Mouse (Mus musculus) intestine, postnatal 0 days (tissue): Measurements from ENCODE around the gene Olfr70. TPM values are rescaled to one million over a fixed set of nuclear protein-coding genes. Genes with fewer than 3 reads are reported as not detected.

Experiments
- ATAC-seq: fragments of 200-750 bp; cut with Nextera tagmentation; 2 replicates; pipeline ENCODE4 v1.8.0; 2017; ENCODE audit warnings: mild to moderate bottlenecking, moderate TSS enrichment, moderate library complexity
- H3K27ac ChIP-seq: fragments of 300-500 bp; sonication (generic); 2 replicates; pipeline ENCODE4 v1.5.1; 2014; ENCODE audit warnings: mild to moderate bottlenecking, low read depth, low read length, moderate library complexity
- H3K27me3 ChIP-seq: fragments of 300-500 bp; sonication (generic); replicated peaks from 2 replicates; pipeline ENCODE4 v1.6.1; 2014; ENCODE audit warnings: low read length, mixed read lengths; ENCODE audit not compliant: control insufficient read depth, insufficient read depth
- H3K36me3 ChIP-seq: fragments of 300-500 bp; sonication (generic); 2 replicates; pipeline ENCODE4 v1.6.1; 2014; ENCODE audit warnings: mild to moderate bottlenecking, moderate library complexity; ENCODE audit not compliant: control insufficient read depth, insufficient read depth
- H3K4me1 ChIP-seq: fragments of 300-500 bp; sonication (generic); replicated peaks from 2 replicates; pipeline ENCODE4 v1.6.1; 2014; ENCODE audit warnings: antibody characterized with exemption, low read length, mixed read lengths; ENCODE audit not compliant: control insufficient read depth, insufficient read depth
- H3K4me2 ChIP-seq: fragments of 300-500 bp; sonication (generic); replicated peaks from 2 replicates; pipeline ENCODE4 v1.6.1; 2014; ENCODE audit warnings: low read depth, mild to moderate bottlenecking, moderate library complexity
- H3K4me3 ChIP-seq: fragments of 300-500 bp; sonication (generic); 2 replicates; pipeline ENCODE4 v1.5.1; 2014; ENCODE audit warnings: low read depth, low read length
- H3K9ac ChIP-seq: fragments of 300-500 bp; sonication (generic); 2 replicates; pipeline ENCODE4 v1.6.1; 2014; ENCODE audit warnings: mild to moderate bottlenecking, low read depth, low read length
- H3K9me3 ChIP-seq: fragments of 300-500 bp; sonication (generic); 2 replicates; pipeline ENCODE4 v1.6.1; 2016; ENCODE audit warnings: mixed run types; ENCODE audit not compliant: control insufficient read depth
- CTCF ChIP-seq: sonication (generic); IDR thresholded peaks from 2 replicates; pipeline ENCODE4 v1.5.1; 2016; ENCODE audit warnings: low read depth, mild to moderate bottlenecking, control low read depth, antibody characterized with exemption, moderate library complexity
- WGBS: fragments of 180-500 bp; shearing (Covaris S2); extraction: QIAGEN DNeasy Blood & Tissue Kit; methylation state at CpG from one replicate; pipeline ENCODE4 v1.1.7; 2014; 5-methylcytosine and 5-hydroxymethylcytosine counted together
- polyA plus RNA-seq: library from polyadenylated mRNA; unstranded; fragments of >200 nt; fragmentation: Nextera tagmentation; extraction: Ambion mirVana; gene quantifications from 2 replicates; pipeline ENCODE4 v1.2.1, GENCODE M21; 2015

Olfr70 gene
- polyA plus RNA-seq, 1 experiment from 2014 or later = not detected

- peaks cover 9% of the 10 kb centered on the region; the same call in 1 of the 2 replicates for H3K4me1 ChIP-seq
- H3K9ac ChIP-seq = no peak overlapping the region
- ATAC-seq = peak; percentile 6; the same call in 1 of the 2 replicates
- no peaks in the 10 kb centered on the region for H3K9me3 ChIP-seq
- H3K4me3 ChIP-seq = no peak overlapping the region
- no peaks in the 10 kb centered on the region for H3K27me3 ChIP-seq
- 65% methylated on average over 7 of the region's 7 CpGs for WGBS
- H3K27ac ChIP-seq = peak overlapping the region; percentile 75
- TF ChIP-seq CTCF = no peak
- H3K4me2 ChIP-seq = no peak overlapping the region
- no peaks in the 10 kb centered on the region for H3K36me3 ChIP-seq
Measured at GRCm38 (mm10) chr4:43727718-43728575, 27.3 kb upstream of the Olfr70 start.

GRCm38 (mm10) chr4:43726995-43727394 lies 26.4 kb upstream of the Olfr70 start, which contains the start of gene Hrct1:
TSS of gene Hrct1 (plus strand) at chr4:43727188.
- Histone ChIP-seq H3K4me3 (no peak within 1 kb of the TSS), H3K9ac (peak within 1 kb of the TSS; percentile 2; the same call in 1 of the 2 replicates), H3K4me1 (peaks cover 9% of the 10 kb centered on the region; the same call in 1 of the 2 replicates), H3K36me3 (no peaks in the 10 kb centered on the region), H3K4me2 (no peak within 1 kb of the TSS), H3K27ac (peak within 1 kb of the TSS; percentile 75), H3K9me3 (no peaks in the 10 kb centered on the region), H3K27me3 (no peaks in the 10 kb centered on the region)
- TF ChIP-seq CTCF = no peak
- no peak for ATAC-seq
- WGBS = 26% methylated on average over 3 of the region's 3 CpGs

- Histone ChIP-seq H3K9me3 (no peaks in the 10 kb centered on the region), H3K4me3 (no peak overlapping the region), H3K4me2 (no peak overlapping the region), H3K36me3 (no peaks in the 10 kb centered on the region), H3K27me3 (no peaks in the 10 kb centered on the region), H3K4me1 (peaks cover 9% of the 10 kb centered on the region; the same call in 1 of the 2 replicates), H3K27ac (no peak overlapping the region), H3K9ac (peak overlapping the region; percentile 2; the same call in 1 of the 2 replicates)
- no peak for TF ChIP-seq CTCF
- no peak for ATAC-seq
- WGBS = 49% methylated on average over 12 of the region's 12 CpGs
Measured at GRCm38 (mm10) chr4:43726228-43726993, 25.8 kb upstream of the Olfr70 start.

- no peak overlapping the region for H3K27ac ChIP-seq
- no peak overlapping the region for H3K4me2 ChIP-seq
- H3K9ac ChIP-seq = no peak overlapping the region
- H3K36me3 ChIP-seq = no peaks in the 10 kb centered on the region
- H3K4me3 ChIP-seq = no peak overlapping the region
- no peak for ATAC-seq
- no peaks in the 10 kb centered on the region for H3K9me3 ChIP-seq
- peaks cover 9% of the 10 kb centered on the region; the same call in 1 of the 2 replicates for H3K4me1 ChIP-seq
- peak; percentile 88 for TF ChIP-seq CTCF
- WGBS = 23% methylated on average over 1 of the region's 1 CpGs
- no peaks in the 10 kb centered on the region for H3K27me3 ChIP-seq
Measured at GRCm38 (mm10) chr4:43724764-43725163, 24.2 kb upstream of the Olfr70 start.

- Histone ChIP-seq H3K9ac (no peak overlapping the region), H3K27ac (no peak overlapping the region), H3K4me3 (no peak overlapping the region), H3K4me1 (0 out of 2 replicates have a peak, but pooled peaks cover 4% of the 10 kb centered on the region), H3K4me2 (no peak overlapping the region), H3K9me3 (no peaks in the 10 kb centered on the region), H3K27me3 (no peaks in the 10 kb centered on the region), H3K36me3 (no peaks in the 10 kb centered on the region)
- ATAC-seq = no peak
- no peak for TF ChIP-seq CTCF
- WGBS = 85% methylated on average over 4 of the region's 4 CpGs
Measured at GRCm38 (mm10) chr4:43722191-43722590, 21.6 kb upstream of the Olfr70 start.

GRCm38 (mm10) chr4:43720491-43721228 lies 20.1 kb upstream of the Olfr70 start:
- no peaks in the 10 kb centered on the region for H3K9me3 ChIP-seq
- H3K36me3 ChIP-seq = no peaks in the 10 kb centered on the region
- no peaks in the 10 kb centered on the region for H3K27me3 ChIP-seq
- H3K9ac ChIP-seq = no peak overlapping the region
- no peak overlapping the region for H3K4me3 ChIP-seq
- no peaks in the 10 kb centered on the region for H3K4me1 ChIP-seq
- H3K27ac ChIP-seq = no peak overlapping the region
- 50% methylated on average over 14 of the region's 16 CpGs for WGBS
- ATAC-seq = no peak
- TF ChIP-seq CTCF = no peak
- H3K4me2 ChIP-seq = no peak overlapping the region
